Mouse (Mus musculus): ENCODE data around the gene Hyls1. TPM values are rescaled to one million over a fixed set of nuclear protein-coding genes. Genes with fewer than 3 reads are reported as not detected.
A peak's percentile ranks its signal among the peaks of the same experiment; 100 is the strongest.

Hyls1 gene
- polyA plus RNA-seq, 2 experiments from 2014 or later = 4.4 to 7.4 TPM

DNA sequence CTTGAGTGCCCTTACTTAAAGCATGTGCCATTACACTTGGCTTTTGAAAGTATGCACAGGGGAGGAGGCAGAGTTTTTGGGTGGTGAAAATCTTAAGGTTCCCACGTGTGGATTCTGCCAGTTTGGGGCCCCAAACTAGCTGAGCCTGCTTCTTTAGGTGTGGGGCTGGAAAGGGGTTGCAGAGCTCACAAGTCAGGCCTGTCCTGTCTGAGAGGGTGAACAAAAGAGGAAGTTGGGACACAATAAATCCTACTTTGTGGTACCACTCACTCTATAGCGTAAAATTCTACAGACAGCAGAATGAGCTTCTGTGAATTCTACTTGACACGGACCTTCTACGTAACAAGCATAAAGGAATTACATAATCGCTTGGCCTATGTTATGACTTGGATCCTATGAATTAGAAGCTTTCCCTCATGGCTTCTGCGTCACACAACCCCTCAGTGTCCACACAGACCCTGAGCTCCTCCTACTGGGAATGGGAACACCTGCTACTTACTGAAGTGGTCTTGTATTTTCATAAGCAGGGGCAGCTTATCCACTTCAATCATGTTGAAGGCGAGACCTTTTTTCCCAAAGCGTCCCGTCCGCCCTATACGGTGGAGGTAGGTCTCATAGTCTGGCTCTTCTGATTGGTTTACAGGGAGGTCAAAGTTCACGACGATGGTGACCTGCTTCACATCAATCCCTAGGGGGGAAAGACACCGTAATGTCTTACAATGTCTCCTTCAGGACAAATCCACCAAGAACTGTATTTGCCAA is 26.9 kb downstream of the Hyls1 start:
- ATAC-seq = no peak

GRCm38 (mm10) chr9:35541941-35542340 is 28.3 kb downstream of the Hyls1 start:
- no peak for ATAC-seq

DNA sequence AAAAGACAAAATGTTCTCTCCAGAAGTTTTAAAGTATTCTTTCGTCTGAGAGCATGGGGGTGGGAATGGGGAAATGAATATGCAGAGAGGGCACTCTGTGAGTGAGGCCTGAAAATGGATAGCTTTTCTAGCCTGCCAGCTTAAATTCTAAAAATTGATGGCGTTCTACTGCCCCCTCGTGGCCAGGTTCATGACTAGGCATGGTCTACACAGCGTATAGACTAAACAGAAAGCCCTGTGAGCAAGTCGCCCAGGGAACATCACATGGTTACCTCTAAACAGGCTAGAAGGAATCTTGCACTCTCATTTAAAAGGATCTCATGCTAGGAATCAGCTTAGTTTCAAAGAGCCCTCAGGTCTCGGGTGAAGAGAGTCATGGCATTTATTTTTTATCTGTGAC is 28.7 kb downstream of the Hyls1 start:
- ATAC-seq = peak; percentile 96

GRCm38 (mm10) chr9:35541024-35541423 is 29.2 kb downstream of the Hyls1 start:
- no peak for ATAC-seq

DNA sequence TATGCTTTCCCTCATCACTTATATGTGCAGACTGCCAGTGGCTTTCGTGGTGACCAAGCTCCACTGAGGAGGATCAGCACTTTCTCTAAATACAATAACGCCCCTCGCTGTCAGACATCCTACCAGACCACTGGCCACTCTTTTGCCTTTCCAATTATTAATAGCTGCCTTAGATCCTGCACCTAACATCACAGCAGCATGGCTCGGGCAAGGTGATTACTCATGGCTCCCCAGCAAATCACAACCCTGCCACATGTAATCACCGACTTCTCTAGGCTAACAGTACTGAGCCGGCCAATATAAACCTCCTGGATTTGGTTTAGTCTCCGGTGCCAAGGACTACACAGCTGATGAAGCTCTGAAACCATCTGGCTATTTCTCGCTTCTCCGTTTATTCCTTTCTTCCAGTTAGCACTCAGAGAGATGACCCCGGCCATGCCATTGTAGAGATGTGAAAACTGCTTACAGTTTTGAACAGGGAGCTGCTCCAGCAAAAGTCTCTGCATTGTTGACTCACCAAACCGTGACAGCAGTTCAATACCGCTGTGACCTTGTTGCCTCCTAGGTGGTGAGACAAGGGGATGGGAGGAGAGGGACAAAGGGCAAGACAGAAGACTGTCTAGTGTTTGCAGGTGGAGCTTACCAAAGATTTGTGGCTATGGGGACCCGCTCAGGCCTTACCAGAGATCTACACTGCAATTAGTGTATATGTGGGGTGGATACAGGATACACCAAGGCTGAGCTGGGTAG is 31.0 kb downstream of the Hyls1 start:
- ATAC-seq = no peak

- no peak for ATAC-seq
These were observed 34.3 kb downstream of the Hyls1 start for GRCm38 (mm10) chr9:35535876-35536275.

- peak; percentile 98 for ATAC-seq
These were observed 35.1 kb downstream of the Hyls1 start for GRCm38 (mm10) chr9:35535110-35535509.

DNA sequence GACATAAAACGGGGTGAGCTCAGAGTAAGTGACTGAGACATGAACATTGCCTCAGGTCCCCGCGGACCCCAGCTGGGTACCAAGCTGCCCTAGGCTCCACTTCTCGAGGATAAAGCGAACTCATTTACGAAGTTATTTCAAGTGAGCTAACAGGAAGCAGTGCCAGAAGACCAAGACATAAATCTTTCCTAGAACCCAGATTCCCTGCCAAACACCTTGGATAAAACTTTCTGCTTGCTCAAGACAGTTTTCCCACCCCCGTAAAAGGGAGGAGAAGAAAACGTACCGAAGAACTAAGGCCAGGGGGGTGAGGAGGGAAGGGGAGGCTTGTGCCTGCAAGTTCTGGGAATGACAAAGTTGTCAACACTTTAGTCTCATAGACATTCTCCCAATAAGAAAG is 36.9 kb downstream of the Hyls1 start:
- ATAC-seq = no peak

- ATAC-seq = no peak
These were observed 40.4 kb downstream of the Hyls1 start for GRCm38 (mm10) chr9:35529796-35530195.

GRCm38 (mm10) chr9:35529141-35529540 is 41.1 kb downstream of the Hyls1 start:
- ATAC-seq = no peak

DNA sequence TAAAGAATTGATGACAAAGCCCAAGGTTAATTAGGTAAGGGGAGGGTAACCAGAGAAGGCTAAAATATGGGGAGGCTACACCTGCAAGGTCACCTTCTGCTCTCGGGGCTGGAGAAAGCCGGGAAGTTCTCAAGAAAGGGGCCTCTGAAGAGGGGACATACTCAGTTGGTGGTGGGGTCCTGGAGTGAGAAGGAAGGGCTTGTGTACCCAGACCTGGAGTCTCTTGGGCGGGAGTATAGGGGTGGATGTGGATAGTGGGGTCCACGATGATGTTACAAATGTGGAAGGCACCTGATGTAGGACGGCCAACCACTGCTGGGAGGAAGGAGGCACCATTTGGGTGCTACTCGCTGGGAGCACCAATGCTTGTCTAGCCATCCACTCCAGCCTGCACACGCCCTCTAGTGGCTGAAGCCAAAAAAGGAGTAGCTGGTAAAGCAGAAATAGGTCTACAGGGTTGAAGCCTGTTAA is 46.2 kb downstream of the Hyls1 start:
- peak; percentile 88 for ATAC-seq

DNA sequence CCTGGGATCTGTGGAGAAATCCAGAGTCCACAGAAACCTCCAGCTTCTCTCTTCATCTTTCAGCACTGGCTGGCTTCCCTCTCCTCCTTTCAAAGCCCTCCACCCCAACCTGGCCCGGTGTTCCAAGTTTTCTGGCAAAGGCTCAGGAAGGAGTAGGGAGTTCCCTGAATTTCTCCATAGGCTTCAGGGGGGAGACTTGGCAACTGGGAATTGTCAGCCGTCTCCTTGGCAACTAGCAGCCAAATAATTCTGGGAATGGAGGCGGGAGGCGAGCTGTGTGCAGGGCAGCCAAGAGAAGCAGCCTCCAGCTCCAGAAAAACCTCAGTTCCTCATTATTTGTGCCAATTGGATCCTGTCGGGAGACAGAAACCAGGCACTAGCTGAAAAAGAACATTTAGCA is 46.7 kb downstream of the Hyls1 start:
- ATAC-seq = no peak

DNA sequence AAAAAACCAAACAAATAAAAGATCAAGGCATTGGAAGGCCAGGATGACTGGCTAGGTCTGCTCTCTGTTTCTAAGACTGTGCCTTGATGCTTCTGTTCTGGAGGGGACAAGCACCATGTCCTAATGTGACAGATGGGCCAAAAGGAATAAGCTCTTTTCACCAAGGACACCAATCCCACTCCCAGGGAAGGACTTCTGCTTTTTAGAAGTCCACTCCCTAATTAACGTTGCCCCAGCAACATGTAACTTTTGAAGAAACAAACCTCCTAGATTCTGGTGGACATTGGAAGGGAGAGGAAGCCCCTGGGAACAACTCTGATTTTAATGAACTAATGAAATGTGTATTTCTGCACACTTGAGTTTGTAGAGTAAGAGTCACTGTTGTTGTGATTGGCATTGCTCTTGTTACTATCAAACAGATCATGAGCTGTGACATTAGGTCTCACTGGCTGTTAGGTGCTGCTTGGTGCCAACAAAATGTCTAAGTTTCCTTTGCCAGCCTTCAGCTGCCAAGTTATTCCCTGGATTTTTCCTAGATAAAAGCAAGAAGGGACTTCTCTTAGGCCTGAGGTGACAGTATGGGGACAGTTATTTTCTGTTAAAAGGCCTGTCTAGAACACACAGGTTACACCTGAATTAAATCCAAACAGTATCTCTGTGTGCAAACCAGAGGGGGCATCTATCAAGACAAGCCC is 47.2 kb downstream of the Hyls1 start:
- no peak for ATAC-seq

- ATAC-seq = no peak
These were observed 48.0 kb downstream of the Hyls1 start for GRCm38 (mm10) chr9:35522241-35522640.

- no peak for ATAC-seq
These were observed 49.4 kb downstream of the Hyls1 start for GRCm38 (mm10) chr9:35520631-35521348.

- ATAC-seq = no peak
These were observed 52.0 kb downstream of the Hyls1 start, which contains the start of gene Gm1113 for GRCm38 (mm10) chr9:35518169-35518568. Gene Gm1113 (minus strand): TSS chr9:35518269.

- no peak for ATAC-seq
These were observed 53.5 kb downstream of the Hyls1 start for GRCm38 (mm10) chr9:35516711-35517110.

DNA sequence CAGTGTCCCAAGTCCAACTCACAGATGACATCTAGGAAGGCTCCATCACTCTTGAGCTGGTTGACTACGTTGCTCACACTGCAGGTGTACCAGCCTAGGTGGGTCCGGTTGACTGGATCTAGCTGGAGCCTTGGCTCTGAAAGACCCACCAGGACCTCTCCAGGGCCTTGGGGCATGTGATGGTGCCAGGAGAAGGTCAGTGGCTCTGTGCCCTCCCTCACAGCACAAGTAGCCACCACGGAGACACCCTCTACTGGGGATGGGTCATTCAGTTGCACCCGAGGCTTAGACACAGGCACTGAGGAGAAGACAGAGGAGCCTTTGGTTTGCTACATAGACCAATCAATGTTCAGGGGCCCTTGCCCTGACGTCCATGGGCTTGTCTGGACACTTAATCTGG is 54.0 kb downstream of the Hyls1 start:
- no peak for ATAC-seq

- ATAC-seq = no peak
These were observed 56.3 kb downstream of the Hyls1 start for GRCm38 (mm10) chr9:35513900-35514299.

Measured in CD4-positive, CD25-positive, alpha-beta regulatory T cell, adult 4 months (primary cell).